Mouse (Mus musculus): ENCODE results near the gene Tshz2. TPM values are rescaled to one million over a fixed set of nuclear protein-coding genes. Genes with fewer than 3 reads are reported as not detected.
"Not testable (repeated sequence)": the region's sequence is repeated elsewhere in the genome, so short reads cannot be mapped to it uniquely, and the experiment has no call there.

Tshz2 gene
- total RNA-seq, 2 experiments from 2014 or later = 11.4 to 12.0 TPM

DNA sequence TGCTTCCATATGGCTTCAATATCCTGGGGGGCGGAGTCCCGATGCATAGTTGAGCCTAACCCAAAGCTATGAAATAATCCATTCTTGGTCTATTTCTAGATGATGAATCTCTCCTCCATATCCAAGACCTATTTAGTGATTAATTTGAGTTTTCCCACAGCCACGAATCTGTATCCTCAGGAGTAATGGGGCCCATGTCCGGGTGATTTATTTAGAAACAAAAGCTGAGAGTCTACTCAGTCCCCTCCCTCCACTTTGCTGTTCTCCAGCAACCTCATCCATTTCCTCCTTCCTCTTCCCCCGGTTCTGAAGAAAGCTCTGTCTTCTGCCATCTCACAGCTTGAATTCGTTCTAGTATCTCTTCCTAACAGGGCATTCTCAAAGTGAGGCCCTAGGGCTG lies 125.3 kb downstream of the Tshz2 start:
- no peak for DNase-seq

DNA sequence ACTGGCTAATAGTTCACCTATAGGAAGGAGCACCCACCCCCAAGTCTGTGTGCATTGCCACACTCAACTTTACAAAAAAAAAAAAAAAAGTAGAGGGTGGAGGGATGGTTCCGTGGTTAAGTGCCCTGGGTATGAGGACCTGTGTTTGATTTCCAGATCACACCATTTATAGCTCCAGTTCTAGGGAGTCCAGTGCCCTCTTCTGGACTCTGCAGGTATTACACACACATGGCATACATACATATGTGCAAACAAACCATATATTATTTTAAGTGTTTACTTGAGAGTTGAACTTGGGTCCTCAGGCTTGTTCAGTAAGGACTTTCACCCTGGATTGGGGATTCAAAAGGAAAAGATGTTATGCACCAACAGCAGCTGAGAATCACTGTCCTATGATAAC lies 127.3 kb downstream of the Tshz2 start:
- no peak for DNase-seq

DNA sequence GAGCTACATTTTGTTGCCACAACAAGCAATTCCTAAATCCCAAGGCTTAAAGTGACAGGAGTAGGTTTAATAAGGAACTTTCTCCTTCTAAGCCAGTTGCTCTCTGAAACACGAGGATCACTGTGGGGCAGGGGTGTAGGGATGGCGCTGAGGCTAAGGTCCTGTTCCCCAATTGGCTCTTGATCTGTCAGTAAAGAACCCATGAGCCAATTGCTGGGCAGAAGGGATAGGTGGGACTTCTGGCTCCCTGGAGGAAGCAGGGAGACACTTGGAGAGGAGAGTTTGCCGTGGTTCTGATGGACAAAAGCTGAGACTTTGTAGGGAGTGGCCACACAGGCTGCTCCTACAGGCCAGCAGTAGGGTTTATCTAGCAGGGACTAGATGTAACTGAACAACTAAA lies 128.9 kb downstream of the Tshz2 start:
- no peak for DNase-seq

DNA sequence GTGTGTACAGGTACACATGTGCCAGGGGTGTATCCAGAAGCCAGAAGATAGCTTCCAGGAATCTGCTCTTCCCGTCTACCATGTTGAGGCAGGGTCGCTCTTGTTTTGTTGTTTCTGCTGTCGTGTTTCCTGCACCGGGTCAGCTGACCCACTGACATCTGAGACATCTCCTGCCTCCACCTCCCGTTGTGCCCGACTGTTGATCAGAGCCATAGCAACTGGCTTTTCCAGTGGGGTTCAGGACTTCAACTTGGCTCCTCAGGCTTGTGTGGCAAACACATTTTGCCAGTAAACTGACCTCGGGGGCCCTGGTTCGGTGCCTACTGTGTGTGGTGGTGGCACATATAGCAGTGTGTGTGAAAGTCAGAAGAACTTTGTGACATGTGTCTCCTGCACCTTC lies 129.5 kb downstream of the Tshz2 start:
- no peak for DNase-seq

DNA sequence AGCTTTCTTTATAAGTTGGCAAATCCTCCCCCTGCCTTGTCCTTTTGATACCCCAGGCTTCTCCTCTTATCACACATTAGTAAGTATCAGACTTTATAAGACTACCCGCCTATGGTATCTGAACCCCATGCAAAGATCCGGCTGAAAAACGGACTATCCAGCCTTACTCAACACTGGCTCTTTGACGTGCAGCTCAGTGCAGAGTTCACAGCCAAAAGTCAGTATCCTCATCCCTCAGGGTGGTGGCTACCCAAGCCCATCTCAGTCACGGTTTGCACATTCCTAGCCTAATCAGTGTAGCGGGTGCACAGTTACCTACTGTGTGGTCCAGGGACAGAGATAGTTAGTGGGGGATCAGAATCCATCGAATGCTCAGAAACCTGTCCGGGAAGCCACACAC lies 130.9 kb downstream of the Tshz2 start:
- DNase-seq = no peak

DNA sequence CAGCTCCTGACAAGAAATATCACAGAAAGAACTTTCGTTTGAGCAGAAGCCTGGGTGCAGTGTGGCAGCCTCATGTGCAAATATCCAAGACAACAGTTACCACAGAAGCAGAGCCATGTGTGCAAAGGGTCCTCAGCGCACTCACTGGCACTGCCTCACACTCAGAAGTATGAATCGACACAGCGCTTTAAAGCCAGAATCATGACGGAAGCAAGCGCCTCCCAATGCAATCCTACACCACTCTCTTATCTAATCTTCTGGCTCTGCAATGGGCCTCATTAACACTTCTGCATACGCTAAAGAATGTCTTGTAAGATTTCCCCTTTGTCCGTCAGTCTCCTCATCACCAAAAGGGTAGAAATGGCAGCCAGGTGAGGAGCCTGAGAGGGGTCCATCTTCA lies 133.4 kb downstream of the Tshz2 start:
- no peak for DNase-seq

DNA sequence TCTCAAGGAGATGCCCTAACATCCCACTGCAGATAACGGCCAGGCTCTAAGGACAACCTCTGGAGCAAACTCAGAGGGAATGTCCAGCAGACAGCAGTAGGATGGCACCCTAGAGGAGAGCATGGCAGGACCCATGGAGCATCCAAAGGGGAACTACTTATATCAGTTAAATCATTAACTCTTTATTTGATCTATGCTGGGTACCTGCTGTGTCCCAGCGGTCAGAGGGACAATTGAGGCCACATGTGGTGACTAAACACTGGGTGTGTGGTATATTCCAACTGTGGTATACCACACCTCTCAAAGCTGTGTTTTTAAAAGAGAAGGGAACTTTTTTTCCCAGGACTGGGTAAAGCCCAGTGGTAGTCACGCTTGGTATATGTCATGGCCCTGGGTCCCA lies 134.5 kb downstream of the Tshz2 start:
- no peak for DNase-seq

DNA sequence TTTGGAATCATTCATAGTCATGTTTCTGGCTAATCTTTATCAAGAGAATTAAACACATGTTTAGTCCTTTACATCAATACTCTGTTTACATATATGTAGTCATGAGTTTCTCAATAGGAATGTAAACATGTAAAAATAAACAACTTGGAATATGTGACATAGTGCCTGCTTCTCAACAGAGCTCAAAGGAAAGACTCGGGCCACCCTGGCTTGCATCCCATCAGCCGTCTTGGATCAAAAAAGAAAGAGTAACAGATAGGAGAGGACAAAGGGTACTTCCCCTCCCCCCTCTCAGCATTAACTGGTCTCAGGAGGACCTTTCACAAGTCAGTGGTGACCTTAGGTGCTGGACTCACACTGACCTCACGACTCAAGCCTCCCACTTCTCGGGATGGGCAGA lies 142.3 kb downstream of the Tshz2 start:
- DNase-seq = no peak

DNA sequence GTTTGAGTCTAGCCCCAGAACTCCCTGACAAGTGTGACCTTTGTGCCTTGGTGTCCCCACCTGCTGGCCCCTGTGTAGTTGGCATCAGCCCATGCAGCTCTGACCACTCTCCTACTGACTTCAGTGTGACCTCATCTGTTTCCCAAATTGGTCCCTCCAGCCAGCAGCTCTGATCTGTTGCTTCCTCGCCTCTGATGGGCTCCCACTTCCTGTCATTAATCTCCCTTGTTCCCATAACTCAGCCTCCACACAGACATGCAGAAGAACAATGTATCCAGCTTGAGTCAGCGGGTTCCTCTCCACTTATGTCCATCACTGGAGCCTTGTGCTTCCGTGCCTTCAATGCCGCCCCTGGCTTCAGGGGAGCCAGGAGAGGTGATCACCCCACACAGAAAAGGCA lies 144.4 kb downstream of the Tshz2 start:
- peak; percentile 27 to 63 for DNase-seq

DNA sequence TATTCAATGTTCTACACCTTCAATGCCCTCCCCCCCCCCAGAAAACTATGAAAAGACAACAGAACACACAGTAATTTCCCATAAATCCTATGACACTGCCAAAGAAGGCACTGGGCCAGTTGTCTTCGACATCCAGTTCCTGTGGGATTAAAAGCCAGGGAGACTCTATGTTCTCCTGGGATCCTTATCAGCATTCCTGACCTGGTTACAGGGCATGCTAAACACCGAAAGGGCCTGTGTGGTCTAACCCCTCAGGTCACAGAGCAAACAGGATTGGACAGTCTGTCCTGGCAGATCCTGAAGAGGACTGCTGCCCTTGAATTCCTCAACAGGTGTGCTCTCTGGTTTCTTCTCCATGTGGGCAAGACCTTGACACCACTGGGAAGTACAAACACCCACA lies 145.0 kb downstream of the Tshz2 start:
- peak in 1 of 2 experiments; percentile 44 for DNase-seq

DNA sequence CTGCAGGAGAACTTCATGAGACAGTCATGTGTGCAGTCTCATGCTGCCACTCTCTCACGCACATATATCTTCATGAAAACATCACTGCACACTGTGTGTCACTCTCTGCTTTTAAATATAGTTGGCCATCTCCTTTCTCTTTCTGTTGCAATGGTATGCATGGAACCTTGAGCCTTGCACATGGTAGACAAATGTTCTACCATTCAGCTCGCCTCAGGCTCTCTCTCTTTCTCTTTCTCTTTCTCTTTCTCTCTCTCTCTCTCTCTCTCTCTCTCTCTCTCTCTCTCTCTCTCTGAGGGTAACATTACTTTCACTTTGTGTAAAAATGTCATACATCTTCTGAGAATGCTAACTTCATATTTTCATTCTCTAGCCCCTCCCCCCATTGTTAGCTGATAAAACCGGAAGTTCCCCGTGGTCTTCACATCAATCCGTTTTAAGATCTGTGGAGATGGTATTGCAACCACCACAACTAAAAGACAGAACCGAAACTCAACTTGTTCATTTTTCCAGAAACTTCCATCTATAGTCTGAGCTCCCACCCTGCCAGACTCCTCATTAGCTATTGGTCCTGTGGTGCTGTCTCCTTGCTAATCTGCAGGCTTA lies 146.0 kb downstream of the Tshz2 start:
- no peak for DNase-seq

DNA sequence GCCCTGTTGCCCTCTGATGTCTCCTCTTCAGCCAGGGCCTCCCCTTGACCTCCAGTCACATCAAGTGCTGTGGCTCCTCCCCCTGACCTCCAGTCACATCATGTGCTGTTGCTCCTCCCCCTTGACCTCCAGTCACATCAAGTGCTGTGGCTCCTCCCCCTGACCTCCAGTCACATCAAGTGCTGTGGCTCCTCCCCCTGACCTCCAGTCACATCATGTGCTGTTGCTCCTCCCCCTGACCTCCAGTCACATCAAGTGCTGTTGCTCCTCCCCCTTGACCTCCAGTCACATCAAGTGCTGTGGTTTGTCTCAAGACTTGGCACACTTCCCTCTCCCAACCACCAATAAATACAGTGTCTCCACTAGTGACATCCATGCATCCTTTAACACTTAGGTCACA lies 148.9 kb downstream of the Tshz2 start:
- not testable (repeated sequence) for DNase-seq

DNA sequence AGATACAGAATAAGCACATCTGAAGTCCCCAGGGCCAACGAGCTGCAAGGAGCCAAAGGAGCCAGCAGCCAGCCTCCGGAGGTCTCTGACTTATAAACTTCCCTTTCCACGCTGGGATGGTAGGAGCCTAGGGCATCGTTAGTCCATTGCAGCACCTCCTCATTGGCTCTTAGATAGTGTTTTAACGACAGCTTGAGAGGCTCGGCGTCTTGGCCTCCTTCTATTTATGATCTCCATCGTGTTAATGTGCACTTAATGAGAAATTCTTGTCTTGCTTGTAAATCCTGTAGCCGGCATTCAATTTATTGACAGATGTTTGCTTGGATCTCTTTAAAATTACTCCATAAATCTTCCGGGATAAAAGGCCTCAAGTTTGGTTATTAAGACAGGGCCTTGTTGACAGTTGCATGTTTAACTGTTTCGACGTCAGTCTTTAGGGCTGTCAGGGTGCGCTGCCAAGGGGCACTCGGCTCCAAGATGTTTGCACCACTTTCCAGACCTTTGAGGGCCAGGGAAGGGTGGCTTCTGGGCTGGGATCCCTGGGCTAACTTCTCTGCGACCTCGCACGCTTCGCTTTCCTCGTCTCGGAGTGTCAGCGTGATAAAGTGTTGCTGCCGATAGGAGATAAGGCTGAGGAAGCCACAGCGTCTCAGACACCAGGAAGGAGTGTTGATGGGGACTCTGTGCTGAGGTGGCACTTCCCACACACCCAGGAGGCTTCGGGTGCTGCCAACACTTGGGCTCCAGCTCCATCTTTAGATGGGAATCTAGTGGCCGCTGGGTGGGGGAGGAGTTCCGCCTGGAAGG lies 150.3 kb downstream of the Tshz2 start:
- no peak for DNase-seq

DNA sequence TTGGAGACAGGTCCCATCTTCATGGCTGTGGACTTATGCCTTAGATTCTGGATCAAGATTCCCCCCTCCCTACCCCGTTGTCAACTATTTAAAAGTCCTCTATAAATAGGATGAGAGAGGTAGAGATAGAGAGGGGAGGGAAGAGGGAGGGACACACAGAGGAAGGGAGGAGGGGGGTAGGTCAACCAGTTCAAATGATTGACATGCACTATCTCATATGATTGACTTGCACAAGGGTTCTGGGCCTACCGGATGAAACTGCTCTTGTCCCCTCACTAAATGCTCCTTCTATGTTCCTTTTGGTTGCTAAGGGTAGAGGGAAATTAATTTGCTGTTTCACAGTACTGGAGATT lies 150.8 kb downstream of the Tshz2 start:
- no peak for DNase-seq

DNA sequence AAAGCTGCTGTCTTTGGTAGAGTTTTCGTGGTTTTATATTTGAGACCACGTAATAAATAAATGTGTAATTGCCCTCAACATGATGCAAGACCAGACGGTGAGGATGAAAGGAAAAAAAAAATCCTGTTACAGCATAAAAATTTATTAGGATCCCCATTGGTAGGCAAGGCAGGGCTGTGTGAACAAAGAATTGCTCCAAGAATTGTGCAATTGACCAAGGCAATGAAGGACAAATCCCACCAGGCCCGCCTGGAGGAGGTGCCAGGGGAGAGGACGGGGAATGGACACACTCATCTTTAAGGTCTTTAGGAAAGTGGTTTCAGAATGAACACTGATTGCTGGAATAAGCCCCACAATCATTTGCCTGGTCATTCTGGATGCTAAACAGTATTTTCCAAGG lies 154.6 kb downstream of the Tshz2 start:
- DNase-seq = peak; percentile 37 to 45

DNA sequence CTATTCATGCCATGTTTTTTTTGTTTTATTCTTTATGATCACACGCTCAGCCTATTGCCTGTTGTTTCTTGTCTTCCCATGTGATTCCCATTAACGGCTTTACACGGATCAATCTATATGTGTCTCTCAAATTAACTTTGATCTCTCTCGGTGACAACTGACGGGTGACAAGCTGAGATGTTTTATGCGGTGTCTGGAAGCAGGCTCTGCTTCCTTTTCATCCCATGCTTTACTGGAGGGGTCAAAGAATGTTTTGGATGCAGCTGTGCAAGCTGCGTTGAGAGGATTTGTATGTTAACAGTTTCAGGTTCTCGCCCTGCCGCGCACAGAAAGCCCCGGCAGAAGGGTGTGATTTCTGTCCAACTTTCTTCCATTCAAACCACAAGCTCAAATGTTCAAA lies 155.1 kb downstream of the Tshz2 start:
- DNase-seq = no peak

DNA sequence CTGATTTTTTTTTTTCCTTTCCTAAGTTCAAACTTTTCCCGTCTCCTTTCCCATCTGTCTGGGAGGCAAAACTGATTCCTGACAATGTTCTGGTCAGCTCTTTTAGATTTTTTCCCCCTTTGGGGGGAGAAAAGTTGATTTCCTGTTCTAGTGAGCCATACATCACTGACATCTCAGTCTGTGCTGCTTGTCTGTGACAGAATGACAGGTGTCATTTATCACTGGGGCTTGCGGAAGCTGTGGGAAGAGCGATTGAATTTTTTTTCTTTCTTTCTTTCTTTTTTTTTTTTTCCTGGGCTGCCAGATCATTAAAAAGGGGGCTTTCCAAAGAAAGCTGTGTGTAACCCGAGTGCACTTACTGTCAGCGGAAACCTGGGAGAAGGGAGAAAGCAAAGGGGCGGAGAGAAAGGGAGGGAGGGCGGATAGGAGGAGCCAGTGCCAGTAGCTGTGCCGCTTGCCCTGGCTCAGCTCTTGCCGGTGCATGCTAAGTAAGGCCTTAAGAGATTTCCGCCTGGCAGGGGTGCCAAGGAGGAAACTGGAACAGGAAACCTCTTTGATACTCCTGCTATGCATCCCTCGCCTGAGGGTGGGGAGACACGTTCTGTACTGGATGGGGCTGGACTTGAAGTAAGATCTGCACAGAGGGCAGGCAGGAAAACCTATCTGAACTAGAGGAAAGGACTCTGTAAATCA lies 157.8 kb downstream of the Tshz2 start:
- peak; percentile 80 to 88 for DNase-seq

DNA sequence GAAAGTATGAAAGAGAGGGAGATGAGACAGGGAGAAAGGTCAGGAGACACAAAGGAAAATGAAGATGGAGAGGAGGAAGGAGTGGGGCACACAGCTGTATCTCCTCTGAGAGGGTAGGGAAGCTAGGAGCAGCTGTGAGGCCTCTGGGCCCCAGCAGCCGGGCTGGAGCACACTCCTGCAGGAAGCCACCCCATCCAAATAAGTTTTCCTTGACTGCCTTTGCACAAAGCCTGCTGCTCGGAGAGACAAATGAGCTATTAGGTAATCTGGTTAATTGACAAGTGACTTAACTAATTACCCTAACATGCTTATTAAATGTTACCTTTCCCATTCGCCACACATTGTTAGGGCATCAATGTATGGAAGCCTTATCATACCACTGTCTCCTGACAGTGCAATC lies 159.9 kb downstream of the Tshz2 start:
- no peak for DNase-seq

DNA sequence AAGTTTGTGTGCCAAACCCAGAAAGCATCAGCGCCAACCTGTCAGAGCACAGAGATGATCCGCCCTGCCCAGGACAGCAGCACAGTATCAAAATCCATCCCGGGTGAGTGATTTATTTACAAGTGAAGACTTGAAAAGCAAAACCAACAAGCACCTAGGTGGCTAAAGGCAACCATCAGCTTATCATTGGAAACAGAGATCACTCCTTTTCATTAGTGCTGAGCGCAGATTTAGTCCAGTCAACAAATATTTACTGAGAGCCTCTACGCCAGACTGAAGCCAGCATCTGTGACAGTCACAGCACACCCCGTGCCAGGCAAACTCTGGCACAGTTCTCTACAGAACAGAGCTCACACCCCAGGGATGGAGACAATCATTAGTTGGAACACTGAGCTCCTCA lies 169.4 kb downstream of the Tshz2 start:
- DNase-seq = no peak

DNA sequence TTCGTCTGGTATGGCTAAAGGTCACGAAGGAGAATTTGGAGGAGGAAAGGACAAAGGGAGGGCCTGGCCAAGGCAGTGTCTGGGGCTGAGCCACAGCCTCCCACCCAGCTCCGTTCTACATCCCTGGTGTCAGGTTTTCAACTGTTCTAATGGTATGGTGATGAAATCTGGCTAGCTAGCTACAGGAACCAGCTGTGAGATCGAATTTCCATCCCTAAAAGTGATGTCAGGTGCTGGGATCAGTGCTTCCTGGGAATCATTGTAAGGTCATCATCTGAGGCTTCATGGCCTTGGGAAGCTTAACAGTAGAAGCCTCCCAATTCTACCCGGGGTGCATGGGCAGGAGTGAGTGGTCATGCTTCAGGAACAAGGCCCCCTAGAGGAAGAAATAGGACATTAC lies 171.6 kb downstream of the Tshz2 start:
- DNase-seq = no peak

DNA sequence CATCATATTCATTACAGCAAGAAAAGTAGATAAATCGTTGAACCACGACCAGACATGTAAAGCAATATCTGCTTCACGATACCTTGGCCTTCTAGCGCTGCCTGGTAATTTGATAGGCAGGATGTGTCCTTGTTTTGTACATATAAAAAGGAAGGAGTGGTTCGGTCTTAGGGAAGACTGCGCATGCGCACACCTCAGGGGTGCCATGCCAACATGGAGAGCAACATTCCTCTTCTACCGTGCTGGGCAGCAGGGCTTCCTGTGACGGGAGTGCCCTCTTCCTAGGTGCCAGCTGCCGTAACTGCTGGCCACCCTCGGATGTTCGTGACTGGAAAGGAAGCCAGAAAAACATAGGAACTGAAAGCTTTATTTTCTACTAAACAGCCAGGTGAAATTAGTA lies 172.7 kb downstream of the Tshz2 start:
- DNase-seq = no peak

DNA sequence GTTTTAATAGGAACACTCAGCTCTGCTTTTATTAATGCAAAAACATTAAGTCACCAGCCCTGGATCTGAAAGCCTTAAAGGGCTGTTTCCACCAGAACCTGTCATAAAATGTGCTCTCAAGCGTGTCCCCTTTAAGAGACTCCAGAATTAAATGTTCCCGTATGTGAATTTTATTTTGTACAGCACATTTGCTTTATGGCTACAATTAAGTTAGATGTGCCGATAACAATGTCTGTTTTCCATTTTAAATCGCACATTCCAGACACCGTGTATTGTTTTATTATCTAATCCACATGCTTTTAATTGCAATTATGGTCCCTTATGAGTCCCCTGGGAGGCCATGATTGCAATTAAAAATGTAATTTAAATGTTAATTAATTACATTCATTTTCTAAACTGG lies 178.8 kb downstream of the Tshz2 start:
- no peak for DNase-seq

DNA sequence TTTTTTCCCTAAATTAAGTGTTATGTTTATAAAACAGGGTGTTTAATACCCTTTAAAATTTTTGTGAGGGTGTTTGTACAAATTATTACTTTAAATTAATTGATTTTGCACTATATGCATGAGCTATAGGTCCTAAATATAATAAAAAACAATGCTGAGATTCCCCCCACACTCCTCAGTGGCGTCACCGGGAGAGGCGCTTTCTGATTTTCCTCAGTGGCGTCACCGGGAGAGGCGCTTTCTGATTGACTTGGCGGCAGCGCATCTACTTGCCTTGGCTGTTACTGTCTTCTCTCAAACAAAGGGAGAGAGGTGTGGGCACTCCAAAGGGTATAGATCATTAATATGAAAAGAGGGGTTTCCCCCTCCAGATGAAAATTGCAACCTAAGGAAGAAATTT lies 179.2 kb downstream of the Tshz2 start:
- DNase-seq = no peak

DNA sequence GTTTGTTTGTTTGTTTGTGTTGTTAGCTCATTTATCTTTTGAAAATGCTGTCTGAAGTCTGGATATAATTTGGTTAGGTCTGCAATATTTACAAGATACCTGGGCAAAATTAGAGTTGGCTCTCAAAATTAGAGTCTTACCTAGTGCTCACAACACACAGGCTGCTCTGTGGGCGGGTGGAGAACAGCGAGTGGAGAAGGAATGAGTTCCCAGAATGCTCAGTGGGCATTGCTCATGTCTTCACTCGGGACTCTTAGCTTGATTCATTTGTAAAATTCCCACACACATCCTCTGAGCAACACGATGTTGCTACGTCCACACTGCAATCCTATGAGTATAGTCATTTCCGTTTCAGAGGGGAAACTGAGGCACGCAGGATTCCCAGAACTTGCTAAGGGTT lies 180.1 kb downstream of the Tshz2 start:
- DNase-seq = no peak
